ENCODE assay signal across 8 mouse cellular contexts in genomic region chr14:21659652-21660051, GRCm38 (mm10). TPM values are rescaled to one million over a fixed set of nuclear protein-coding genes. Genes with fewer than 3 reads are reported as not detected.
DNase-seq lines count a peak whose midpoint lies in the region; ATAC-seq and TF ChIP-seq lines count a peak whose summit lies in the region.

No protein-coding gene starts in this region.

- peaks cover 52% of the 10 kb centered on the region for H3K36me3 ChIP-seq in forebrain, embryonic 13.5 days (ENCODE audit: poor library complexity, severe bottlenecking)
- peaks cover 34% of the 10 kb centered on the region for H3K36me3 ChIP-seq in hindbrain, embryonic 15.5 days
- peaks cover 44% of the 10 kb centered on the region for H3K36me3 ChIP-seq in limb, embryonic 14.5 days (ENCODE audit: control insufficient read depth, insufficient read depth, low read length)
- H3K36me3 ChIP-seq in midbrain, embryonic 16.5 days (ENCODE audit: control insufficient read depth, insufficient read depth, low read length) = no peaks in the 10 kb centered on the region
- H3K36me3 ChIP-seq in thymus, adult 2 months (ENCODE audit: control insufficient read depth, insufficient read depth, low read length) = peaks cover 16% of the 10 kb centered on the region

- peak; percentile 85 for ATAC-seq in cerebellum, adult (ENCODE audit: insufficient number of reproducible peaks, low FRiP score, low TSS enrichment)
- ATAC-seq in forebrain, embryonic 13.5 days = peak; percentile 90
- ATAC-seq in hindbrain, embryonic 15.5 days (ENCODE audit: low FRiP score, low read depth) = peak; percentile 72; the same call in 1 of the 2 replicates
- peak; percentile 83 for ATAC-seq in limb, embryonic 14.5 days (ENCODE audit: low FRiP score, low read depth)
- ATAC-seq in midbrain, embryonic 16.5 days = peak; percentile 87; the same call in 1 of the 2 replicates

- 15% methylated on average over 5 of the region's 5 CpGs for WGBS in forebrain, embryonic 13.5 days
- 24% methylated on average over 5 of the region's 5 CpGs for WGBS in hindbrain, embryonic 15.5 days
- 16% methylated on average over 5 of the region's 5 CpGs for WGBS in limb, embryonic 14.5 days
- 26% methylated on average over 5 of the region's 5 CpGs for WGBS in midbrain, embryonic 16.5 days
- 38% methylated on average over 5 of the region's 5 CpGs for WGBS in thymus, adult 2 months

- H3K9ac ChIP-seq in forebrain, embryonic 13.5 days = no peak overlapping the region
- no peak overlapping the region for H3K9ac ChIP-seq in hindbrain, embryonic 15.5 days
- no peak overlapping the region for H3K9ac ChIP-seq in limb, embryonic 14.5 days (ENCODE audit: low read depth, low read length, severe bottlenecking)
- H3K9ac ChIP-seq in midbrain, embryonic 16.5 days (ENCODE audit: low read depth, low read length) = no peak overlapping the region

- H3K4me3 ChIP-seq in forebrain, embryonic 13.5 days = no peak overlapping the region
- H3K4me3 ChIP-seq in hindbrain, embryonic 15.5 days = no peak overlapping the region
- no peak overlapping the region for H3K4me3 ChIP-seq in limb, embryonic 14.5 days (replicated peaks; ENCODE audit: low read length)
- no peak overlapping the region for H3K4me3 ChIP-seq in midbrain, embryonic 16.5 days (ENCODE audit: low read depth, low read length)
- no peak overlapping the region for H3K4me3 ChIP-seq in thymus, adult 2 months (ENCODE audit: control insufficient read depth, insufficient read depth, low read length)

- peaks cover 38% of the 10 kb centered on the region for H3K4me1 ChIP-seq in forebrain, embryonic 13.5 days
- H3K4me1 ChIP-seq in hindbrain, embryonic 15.5 days (replicated peaks) = peaks cover 17% of the 10 kb centered on the region
- H3K4me1 ChIP-seq in limb, embryonic 14.5 days (ENCODE audit: control insufficient read depth, insufficient read depth, low read length) = peaks cover 13% of the 10 kb centered on the region
- peaks cover 12% of the 10 kb centered on the region for H3K4me1 ChIP-seq in midbrain, embryonic 16.5 days (ENCODE audit: control insufficient read depth, insufficient read depth, low read length)
- H3K4me1 ChIP-seq in thymus, adult 2 months (replicated peaks; ENCODE audit: control insufficient read depth, insufficient read depth, low read length) = no peaks in the 10 kb centered on the region

- H3K9me3 ChIP-seq in forebrain, embryonic 13.5 days (replicated peaks) = no peaks in the 10 kb centered on the region
- H3K9me3 ChIP-seq in hindbrain, embryonic 15.5 days = no peaks in the 10 kb centered on the region
- no peaks in the 10 kb centered on the region for H3K9me3 ChIP-seq in limb, embryonic 14.5 days (ENCODE audit: control insufficient read depth, low read length)
- H3K9me3 ChIP-seq in midbrain, embryonic 16.5 days (replicated peaks; ENCODE audit: control insufficient read depth, low read length, poor library complexity, severe bottlenecking) = no peaks in the 10 kb centered on the region

- peak; percentile 37; the same call in 1 of the 2 replicates for TF ChIP-seq CTCF in thymus, adult 2 months (IDR thresholded peaks at IDR 0.05; ENCODE audit: borderline replicate concordance, control insufficient read depth, extremely low read depth, insufficient read depth, low read length, poor library complexity)

- H3K27me3 ChIP-seq in forebrain, embryonic 13.5 days = no peaks in the 10 kb centered on the region
- H3K27me3 ChIP-seq in hindbrain, embryonic 15.5 days = no peaks in the 10 kb centered on the region
- no peaks in the 10 kb centered on the region for H3K27me3 ChIP-seq in limb, embryonic 14.5 days (ENCODE audit: control insufficient read depth, insufficient read depth, low read length)
- no peaks in the 10 kb centered on the region for H3K27me3 ChIP-seq in midbrain, embryonic 16.5 days (ENCODE audit: control insufficient read depth, insufficient read depth, low read depth, low read length)
- no peaks in the 10 kb centered on the region for H3K27me3 ChIP-seq in thymus, adult 2 months (ENCODE audit: control insufficient read depth, insufficient read depth, low read length)

- no peak for TF ChIP-seq POLR2A in limb, embryonic 14.5 days (IDR thresholded peaks at IDR 0.05; ENCODE audit: borderline replicate concordance, extremely low read depth, insufficient read depth, insufficient read length)
- TF ChIP-seq POLR2A in thymus, adult 2 months (IDR thresholded peaks at IDR 0.05; ENCODE audit: control insufficient read depth, extremely low read depth, insufficient read depth, low read length, poor library complexity) = no peak

- peak overlapping the region; percentile 55 for H3K27ac ChIP-seq in forebrain, embryonic 13.5 days
- peak overlapping the region; percentile 70 for H3K27ac ChIP-seq in hindbrain, embryonic 15.5 days (replicated peaks)
- no peak overlapping the region for H3K27ac ChIP-seq in limb, embryonic 14.5 days (replicated peaks; ENCODE audit: low read depth, low read length)
- peak overlapping the region; percentile 53 for H3K27ac ChIP-seq in midbrain, embryonic 16.5 days (ENCODE audit: low read length)
- no peak overlapping the region for H3K27ac ChIP-seq in thymus, adult 2 months (ENCODE audit: control insufficient read depth, insufficient read depth, low read length)

- DNase-seq in right cerebral cortex, adult 2 months (ENCODE audit: low spot score in 2 of 2) = peak; percentile 72
- DNase-seq in right cerebral cortex, postnatal 36 days (ENCODE audit: low spot score in 2 of 2) = no peak
- peak; percentile 82 for DNase-seq in limb, embryonic 14.5 days (ENCODE audit: low spot score)
- peak; percentile 66 for DNase-seq in thymus, adult 2 months

- no peak overlapping the region for H3K4me2 ChIP-seq in forebrain, embryonic 13.5 days
- H3K4me2 ChIP-seq in hindbrain, embryonic 15.5 days = peak overlapping the region; percentile 19; the same call in 1 of the 2 replicates
- no peak overlapping the region for H3K4me2 ChIP-seq in limb, embryonic 14.5 days (replicated peaks; ENCODE audit: low read depth, low read length, severe bottlenecking)
- no peak overlapping the region for H3K4me2 ChIP-seq in midbrain, embryonic 16.5 days (ENCODE audit: low read length)

RNA-seq across cellular contexts. Expression of gene Dupd1, which starts 54.7 kb away (rescaled TPM):
- not detected in 2 replicates for polyA plus RNA-seq in forebrain, embryonic 13.5 days (2015; fragmentation: Nextera tagmentation; extraction: Ambion mirVana)
- 0.26 TPM in 1 of 2 replicates, not detected in the other for polyA plus RNA-seq in hindbrain, embryonic 15.5 days (2015; fragmentation: Nextera tagmentation; extraction: Ambion mirVana)
- 0.47 and 0.50 TPM in 2 replicates for polyA plus RNA-seq in limb, embryonic 14.5 days (2012; rRNA removed)
- 0.76 and 0.82 TPM in 2 replicates for polyA plus RNA-seq in limb, embryonic 14.5 days (2014; fragmentation: Nextera tagmentation; extraction: Ambion mirVana)
- 0.26 and 0.31 TPM in 2 replicates for polyA plus RNA-seq in midbrain, embryonic 16.5 days (2015; fragmentation: Nextera tagmentation; extraction: Ambion mirVana)
- 0.24 TPM in 1 of 2 replicates, not detected in the other for polyA plus RNA-seq in thymus, adult 2 months (2012; rRNA removed)

Comparison
In these comparisons a context has a peak if more than half of its experiments do, and no peak if none do; other contexts are left out.
1. DNase-seq: peak in right cerebral cortex, adult 2 months (2 of 2), limb, embryonic 14.5 days (single experiment) and thymus, adult 2 months (single experiment); none in right cerebral cortex, postnatal 36 days (0 of 2).
2. H3K27ac ChIP-seq: peak in forebrain, embryonic 13.5 days (single experiment), hindbrain, embryonic 15.5 days (single experiment) and midbrain, embryonic 16.5 days (single experiment); none in limb, embryonic 14.5 days (single experiment) and thymus, adult 2 months (single experiment).
3. Peak in every context shown above with its lines, with median percentiles within 50 percentile points of each other: ATAC-seq.